Mouse (Mus musculus): Measurements from ENCODE around the gene Kcne1.

- no peak for TF ChIP-seq CTCF (IDR thresholded peaks at IDR 0.05; ENCODE audit: control insufficient read depth, insufficient read depth, insufficient read length)
- no peak for TF ChIP-seq USF1 (IDR thresholded peaks at IDR 0.05; ENCODE audit: low read depth)
- no peak for TF ChIP-seq MYOG (IDR thresholded peaks at IDR 0.05; ENCODE audit: control insufficient read depth, extremely low read depth, insufficient read length)
- no peak for TF ChIP-seq CEBPB (IDR thresholded peaks at IDR 0.05; ENCODE audit: low read depth)
- no peak for TF ChIP-seq MAX (IDR thresholded peaks at IDR 0.05)
Observed at GRCm38 (mm10) chr16:92403069-92403468, 43.8 kb upstream of the Kcne1 start.

Measured in C2C12 (cell line).